Mouse (Mus musculus): ENCODE measurements at regions not wholly inside any gene's neighbourhood (a gene's known extent, or its start where the extent isn't known, plus 50 kb on each side); places are given as distances from the start of the nearest gene placed in this dataset.

DNA sequence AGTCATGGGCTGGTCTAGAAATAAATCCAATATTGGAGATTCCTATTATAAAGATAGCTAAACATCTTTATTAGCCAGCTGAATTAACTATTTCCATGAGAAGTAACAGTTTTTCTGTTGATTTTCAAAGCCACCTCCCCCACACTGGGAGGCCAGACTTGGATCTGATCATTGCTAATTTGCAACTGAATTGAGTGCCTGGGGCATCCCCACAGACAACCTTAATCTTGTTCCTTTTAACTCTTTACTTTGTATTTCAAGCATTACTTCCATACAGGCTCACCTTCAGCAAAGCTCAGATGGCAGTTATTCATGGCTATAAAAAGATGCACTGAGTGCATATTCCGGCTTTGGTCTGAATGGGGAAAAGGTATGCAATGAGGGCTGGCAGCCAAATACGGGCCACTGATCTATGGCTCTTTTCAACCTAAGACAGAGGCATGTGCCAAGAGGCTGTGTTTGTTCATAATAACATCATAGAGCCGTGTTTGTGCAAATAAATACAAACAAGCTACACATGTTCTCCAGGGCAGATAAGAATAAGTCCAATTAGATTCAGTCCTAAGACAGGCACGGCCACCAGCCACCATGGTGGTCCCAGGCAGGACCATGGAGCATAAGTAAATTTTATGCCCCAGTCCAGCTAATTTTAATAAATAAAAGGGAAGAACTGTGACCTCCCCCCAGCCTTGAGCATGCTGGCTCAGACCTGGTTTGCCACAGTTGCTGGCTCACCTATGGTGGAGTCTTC, 194.5 kb upstream of the Ttc29 start:
- peaks cover 8% of the 10 kb centered on the region; the same call in 1 of the 2 replicates for H3K4me1 ChIP-seq (replicated peaks)
- H3K4me3 ChIP-seq (replicated peaks): no peak overlapping the region
- peaks cover 5% of the 10 kb centered on the region; the same call in 1 of the 2 replicates for H3K9me3 ChIP-seq
- no peaks in the 10 kb centered on the region for H3K27me3 ChIP-seq
- no peak overlapping the region for H3K4me2 ChIP-seq
- no peak overlapping the region for H3K9ac ChIP-seq (replicated peaks)
- ATAC-seq (ENCODE audit: insufficient number of reproducible peaks, insufficient read depth, low FRiP score, low TSS enrichment, low read depth): no peak
- H3K36me3 ChIP-seq: no peaks in the 10 kb centered on the region
- WGBS: 77% methylated on average over 4 of the region's 4 CpGs
- H3K27ac ChIP-seq: no peak overlapping the region

DNA sequence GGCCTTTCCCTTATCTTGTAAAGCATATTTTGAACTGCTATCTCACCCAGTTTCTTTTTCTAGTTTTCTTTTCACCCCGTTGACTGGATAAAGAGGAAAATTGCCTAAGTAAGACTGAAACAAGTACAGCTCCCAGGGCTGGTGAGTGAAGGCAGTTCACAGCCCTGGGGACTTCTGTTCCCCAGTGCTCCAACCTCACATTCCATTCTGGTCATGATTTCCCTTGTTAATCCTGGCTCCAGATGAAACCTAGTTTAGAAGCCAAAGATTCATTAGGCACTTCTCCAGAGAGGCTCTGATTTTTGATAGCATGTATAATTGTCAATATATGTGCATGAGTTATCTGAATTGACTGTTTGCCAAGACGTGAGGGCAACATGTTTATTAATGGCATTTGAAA, 191.6 kb upstream of the Ttc29 start:
- no peaks in the 10 kb centered on the region for H3K9me3 ChIP-seq
- no peak overlapping the region for H3K4me2 ChIP-seq
- H3K27ac ChIP-seq: no peak overlapping the region
- no peak overlapping the region for H3K9ac ChIP-seq (replicated peaks)
- H3K4me1 ChIP-seq (replicated peaks): peaks cover 17% of the 10 kb centered on the region
- no peaks in the 10 kb centered on the region for H3K36me3 ChIP-seq
- ATAC-seq (ENCODE audit: insufficient number of reproducible peaks, insufficient read depth, low FRiP score, low TSS enrichment, low read depth): no peak
- no peaks in the 10 kb centered on the region for H3K27me3 ChIP-seq
- WGBS: 72% methylated on average over 2 of the region's 2 CpGs
- H3K4me3 ChIP-seq (replicated peaks): no peak overlapping the region

DNA sequence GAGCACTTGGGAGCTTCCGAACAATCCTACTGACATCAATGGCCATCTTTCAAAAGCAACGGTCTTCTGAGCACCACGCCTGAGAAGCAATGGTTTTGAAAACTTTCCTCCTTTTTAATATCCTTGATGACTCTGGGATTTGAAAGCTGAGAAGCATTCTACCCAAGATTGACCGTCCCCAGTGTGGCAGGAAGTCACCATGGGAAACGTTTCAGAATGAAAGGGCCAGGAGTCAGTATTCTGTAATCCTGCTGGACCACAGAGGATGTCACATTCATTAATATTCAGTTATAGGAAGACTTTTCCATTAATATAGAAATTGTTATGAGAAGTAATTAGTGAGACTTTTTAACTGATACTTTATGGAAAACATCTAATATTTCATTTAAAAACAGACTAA, 190.1 kb upstream of the Ttc29 start:
- H3K36me3 ChIP-seq: no peaks in the 10 kb centered on the region
- no peak for ATAC-seq (ENCODE audit: insufficient number of reproducible peaks, insufficient read depth, low FRiP score, low TSS enrichment, low read depth)
- no peak overlapping the region for H3K4me3 ChIP-seq (replicated peaks)
- H3K27me3 ChIP-seq: no peaks in the 10 kb centered on the region
- H3K9me3 ChIP-seq: no peaks in the 10 kb centered on the region
- H3K4me2 ChIP-seq: no peak overlapping the region
- no peak overlapping the region for H3K9ac ChIP-seq (replicated peaks)
- peak overlapping the region; percentile 64; the same call in 1 of the 2 replicates for H3K27ac ChIP-seq
- WGBS: 72% methylated on average over 5 of the region's 5 CpGs
- peaks cover 17% of the 10 kb centered on the region for H3K4me1 ChIP-seq (replicated peaks)

DNA sequence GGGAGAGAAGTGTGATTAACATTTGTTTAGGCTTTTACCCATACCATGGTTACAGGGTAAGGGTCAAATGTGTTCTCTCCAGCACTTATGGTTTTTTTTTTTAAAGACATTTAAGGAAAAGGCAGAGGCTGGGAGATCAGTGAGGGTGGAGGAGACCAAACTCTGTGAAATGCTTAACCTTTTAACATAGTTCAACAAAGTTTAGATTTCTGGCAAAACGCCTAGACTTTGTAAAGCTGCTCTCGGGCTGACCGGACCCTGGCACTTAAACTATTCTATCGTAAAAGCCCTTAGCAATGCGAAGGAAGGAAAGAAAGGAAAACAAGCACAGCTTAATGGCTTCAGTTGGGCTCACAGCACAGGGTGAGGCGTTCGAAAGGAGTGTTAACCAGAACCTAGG, 189.6 kb upstream of the Ttc29 start:
- H3K27ac ChIP-seq: peak overlapping the region; percentile 64
- WGBS: 8% methylated on average over 7 of the region's 7 CpGs
- peak overlapping the region; percentile 10 for H3K4me2 ChIP-seq
- no peaks in the 10 kb centered on the region for H3K27me3 ChIP-seq
- no peak overlapping the region for H3K9ac ChIP-seq (replicated peaks)
- peaks cover 17% of the 10 kb centered on the region for H3K4me1 ChIP-seq (replicated peaks)
- H3K4me3 ChIP-seq (replicated peaks): no peak overlapping the region
- no peaks in the 10 kb centered on the region for H3K9me3 ChIP-seq
- H3K36me3 ChIP-seq: no peaks in the 10 kb centered on the region
- peak; percentile 76; the same call in 1 of the 2 replicates for ATAC-seq (ENCODE audit: insufficient number of reproducible peaks, insufficient read depth, low FRiP score, low TSS enrichment, low read depth)

DNA sequence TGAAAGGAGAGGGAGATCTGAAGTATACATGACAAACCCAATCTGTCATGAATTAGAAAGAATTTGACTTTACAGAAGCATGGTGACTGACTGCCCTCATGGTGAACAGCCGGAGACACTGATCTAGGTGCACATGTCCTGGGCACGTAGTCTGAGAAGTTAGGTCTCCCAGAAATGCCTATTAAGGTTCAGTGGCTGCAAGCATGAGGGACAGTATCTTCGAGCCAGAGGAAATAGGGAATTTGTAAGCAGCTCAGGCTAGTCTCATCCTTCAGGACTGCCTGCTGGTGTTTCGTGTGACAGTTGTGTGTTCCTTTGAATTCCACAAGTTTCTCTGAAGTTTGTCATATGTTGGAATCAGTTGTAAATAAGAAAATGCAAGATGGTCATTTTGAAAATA, 189.2 kb upstream of the Ttc29 start:
- H3K9me3 ChIP-seq: no peaks in the 10 kb centered on the region
- 67% methylated on average over 4 of the region's 4 CpGs for WGBS
- H3K27ac ChIP-seq: peak overlapping the region; percentile 64
- H3K4me2 ChIP-seq: peak overlapping the region; percentile 10
- H3K36me3 ChIP-seq: no peaks in the 10 kb centered on the region
- no peaks in the 10 kb centered on the region for H3K27me3 ChIP-seq
- H3K9ac ChIP-seq (replicated peaks): no peak overlapping the region
- ATAC-seq (ENCODE audit: insufficient number of reproducible peaks, insufficient read depth, low FRiP score, low TSS enrichment, low read depth): no peak
- H3K4me3 ChIP-seq (replicated peaks): no peak overlapping the region
- peaks cover 17% of the 10 kb centered on the region for H3K4me1 ChIP-seq (replicated peaks)

DNA sequence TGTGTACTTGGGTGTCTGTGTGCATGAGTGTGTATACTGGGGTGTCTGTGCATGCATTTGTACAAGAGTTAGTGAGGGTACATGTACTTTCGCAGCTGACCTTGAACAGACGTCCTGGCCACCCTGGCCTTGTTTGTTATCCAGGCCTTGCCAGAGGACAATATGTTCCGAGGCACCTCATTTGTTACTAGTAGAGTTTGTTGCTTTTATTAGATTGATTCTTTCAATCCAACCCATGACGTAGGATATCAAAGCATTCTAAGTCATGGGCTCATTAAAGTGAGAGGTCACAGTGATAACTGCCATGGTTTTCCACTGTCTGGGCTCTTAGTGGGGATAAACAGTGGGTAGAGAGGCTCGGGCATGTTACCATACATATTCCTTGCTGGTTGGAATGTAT, 188.1 kb upstream of the Ttc29 start:
- no peaks in the 10 kb centered on the region for H3K36me3 ChIP-seq
- no peaks in the 10 kb centered on the region for H3K9me3 ChIP-seq
- H3K4me1 ChIP-seq (replicated peaks): peaks cover 17% of the 10 kb centered on the region
- no peak overlapping the region for H3K27ac ChIP-seq
- no peak overlapping the region for H3K4me3 ChIP-seq (replicated peaks)
- ATAC-seq (ENCODE audit: insufficient number of reproducible peaks, insufficient read depth, low FRiP score, low TSS enrichment, low read depth): no peak
- H3K9ac ChIP-seq (replicated peaks): no peak overlapping the region
- 80% methylated on average over 5 of the region's 5 CpGs for WGBS
- H3K4me2 ChIP-seq: no peak overlapping the region
- no peaks in the 10 kb centered on the region for H3K27me3 ChIP-seq

DNA sequence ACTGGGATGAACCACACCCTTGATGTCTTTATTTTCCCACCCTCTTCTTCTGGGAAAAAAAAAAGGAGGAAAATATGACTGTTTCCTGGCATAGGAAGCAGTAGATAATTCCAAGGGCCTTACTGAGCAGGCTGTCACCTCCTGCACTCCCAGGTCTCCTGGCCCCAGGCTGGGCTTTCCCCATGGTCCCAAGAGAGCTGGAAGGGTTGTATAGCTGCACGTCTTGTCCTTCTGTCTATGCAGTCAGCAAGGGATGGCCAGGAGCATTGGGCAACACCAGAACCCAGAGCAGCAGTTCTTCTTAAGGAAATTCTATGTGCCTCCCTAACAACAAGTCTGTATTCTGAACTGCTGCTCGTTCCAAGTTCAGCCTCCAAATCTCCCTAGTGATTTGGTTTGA, 185.7 kb upstream of the Ttc29 start:
- Histone ChIP-seq H3K4me1 (replicated peaks) (peaks cover 17% of the 10 kb centered on the region), H3K4me2 (no peak overlapping the region), H3K4me3 (replicated peaks) (no peak overlapping the region), H3K9me3 (no peaks in the 10 kb centered on the region), H3K36me3 (no peaks in the 10 kb centered on the region), H3K27ac (no peak overlapping the region), H3K27me3 (no peaks in the 10 kb centered on the region), H3K9ac (replicated peaks) (no peak overlapping the region)
- ATAC-seq (ENCODE audit: insufficient number of reproducible peaks, insufficient read depth, low FRiP score, low TSS enrichment, low read depth): no peak
- WGBS: 78% methylated on average over 2 of the region's 2 CpGs

DNA sequence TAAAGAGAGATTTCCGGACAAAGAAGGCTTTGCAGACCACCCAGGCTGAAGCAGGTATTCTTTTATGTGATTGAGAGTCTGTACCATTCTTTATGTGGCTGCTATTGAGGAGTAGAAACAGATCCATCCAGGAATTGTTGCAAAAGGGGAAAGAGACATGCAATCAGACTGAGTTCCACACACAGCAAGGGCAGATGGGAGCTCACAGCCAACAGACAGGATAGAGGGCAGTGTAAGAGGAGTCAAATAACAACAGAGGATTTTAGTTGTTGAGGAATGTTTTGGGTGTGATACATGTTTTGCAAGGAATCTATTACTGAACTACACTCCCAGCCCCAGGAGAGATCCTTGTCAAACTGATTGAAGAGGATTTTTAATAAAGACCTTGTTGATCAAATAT, 184.2 kb upstream of the Ttc29 start:
- Histone ChIP-seq H3K9ac (replicated peaks) (no peak overlapping the region), H3K9me3 (no peaks in the 10 kb centered on the region), H3K4me2 (no peak overlapping the region), H3K27ac (no peak overlapping the region), H3K4me3 (replicated peaks) (no peak overlapping the region), H3K27me3 (no peaks in the 10 kb centered on the region), H3K36me3 (no peaks in the 10 kb centered on the region), H3K4me1 (replicated peaks) (peaks cover 6% of the 10 kb centered on the region)
- no peak for ATAC-seq (ENCODE audit: insufficient number of reproducible peaks, insufficient read depth, low FRiP score, low TSS enrichment, low read depth)
- WGBS: 66% methylated on average over 1 of the region's 1 CpGs

DNA sequence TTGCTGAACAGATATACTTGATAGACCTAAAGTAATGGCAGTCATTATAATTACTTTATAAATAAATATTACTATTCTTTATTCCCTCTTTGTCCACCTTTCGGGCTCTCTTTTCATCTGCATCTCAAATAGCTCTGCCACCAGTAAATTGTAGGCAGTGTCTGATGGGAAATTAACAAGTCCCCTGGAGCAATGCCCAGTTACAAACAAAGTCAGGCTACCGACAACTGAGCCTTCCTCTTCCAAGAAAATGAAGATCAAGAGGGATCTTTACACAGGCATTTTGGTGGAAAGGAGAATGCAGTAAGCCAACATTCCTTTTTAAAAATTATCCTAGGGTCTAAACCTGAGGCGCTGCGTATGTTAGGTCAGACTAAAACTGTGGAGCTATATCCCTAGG, 181.3 kb upstream of the Ttc29 start:
- Histone ChIP-seq H3K27me3 (no peaks in the 10 kb centered on the region), H3K4me2 (no peak overlapping the region), H3K27ac (no peak overlapping the region), H3K9ac (replicated peaks) (no peak overlapping the region), H3K9me3 (no peaks in the 10 kb centered on the region), H3K4me3 (replicated peaks) (no peak overlapping the region), H3K4me1 (replicated peaks) (no peaks in the 10 kb centered on the region), H3K36me3 (no peaks in the 10 kb centered on the region)
- ATAC-seq (ENCODE audit: insufficient number of reproducible peaks, insufficient read depth, low FRiP score, low TSS enrichment, low read depth): no peak
- WGBS: 76% methylated on average over 4 of the region's 4 CpGs

DNA sequence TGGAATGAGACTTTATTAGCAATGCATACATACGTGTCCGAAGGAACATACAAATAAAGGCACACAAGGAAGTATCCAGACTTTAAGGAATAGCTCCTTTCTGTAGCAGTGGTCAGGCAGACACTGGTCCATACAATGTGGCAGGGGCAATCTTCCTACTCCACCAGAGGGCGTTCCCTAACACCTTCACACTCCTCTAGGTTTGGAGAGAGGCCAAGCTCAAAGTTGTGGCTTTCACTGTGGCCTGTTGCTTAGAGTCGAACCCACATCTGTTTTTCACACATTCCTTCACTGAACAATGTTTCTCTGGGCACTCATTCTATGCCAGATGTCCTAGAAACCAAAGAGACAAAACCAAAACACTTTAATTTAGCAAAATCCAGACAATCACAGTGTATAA, 178.4 kb upstream of the Ttc29 start:
- Histone ChIP-seq H3K27ac (no peak overlapping the region), H3K9me3 (no peaks in the 10 kb centered on the region), H3K27me3 (no peaks in the 10 kb centered on the region), H3K4me3 (replicated peaks) (no peak overlapping the region), H3K4me1 (replicated peaks) (no peaks in the 10 kb centered on the region), H3K4me2 (no peak overlapping the region), H3K9ac (replicated peaks) (no peak overlapping the region), H3K36me3 (no peaks in the 10 kb centered on the region)
- ATAC-seq (ENCODE audit: insufficient number of reproducible peaks, insufficient read depth, low FRiP score, low TSS enrichment, low read depth): no peak
- WGBS: 80% methylated on average over 4 of the region's 4 CpGs

DNA sequence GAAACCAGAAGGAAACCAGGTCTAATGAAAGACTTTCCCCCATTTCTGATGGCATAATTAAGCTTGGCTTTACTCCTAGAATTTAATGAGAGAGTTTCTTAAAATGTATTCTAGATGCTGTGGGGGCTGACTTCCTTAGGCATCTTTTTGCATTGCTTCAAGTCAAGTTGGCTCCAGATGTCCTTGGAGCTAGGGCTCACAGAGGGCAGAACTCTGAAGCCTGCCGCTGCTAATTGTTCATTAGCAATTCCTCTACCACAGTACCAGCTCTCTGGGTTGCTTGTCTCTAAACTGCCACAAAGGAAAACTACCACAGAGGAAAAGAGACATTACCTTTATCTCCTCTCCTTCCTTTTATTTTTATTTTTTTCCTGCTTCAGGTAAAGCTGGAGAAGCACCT, 175.9 kb upstream of the Ttc29 start:
- Histone ChIP-seq H3K27me3 (no peaks in the 10 kb centered on the region), H3K4me1 (replicated peaks) (no peaks in the 10 kb centered on the region), H3K9me3 (no peaks in the 10 kb centered on the region), H3K36me3 (no peaks in the 10 kb centered on the region), H3K27ac (no peak overlapping the region), H3K9ac (replicated peaks) (no peak overlapping the region), H3K4me3 (replicated peaks) (no peak overlapping the region), H3K4me2 (no peak overlapping the region)
- ATAC-seq (ENCODE audit: insufficient number of reproducible peaks, insufficient read depth, low FRiP score, low TSS enrichment, low read depth): no peak
- WGBS: 32% methylated on average over 1 of the region's 1 CpGs

DNA sequence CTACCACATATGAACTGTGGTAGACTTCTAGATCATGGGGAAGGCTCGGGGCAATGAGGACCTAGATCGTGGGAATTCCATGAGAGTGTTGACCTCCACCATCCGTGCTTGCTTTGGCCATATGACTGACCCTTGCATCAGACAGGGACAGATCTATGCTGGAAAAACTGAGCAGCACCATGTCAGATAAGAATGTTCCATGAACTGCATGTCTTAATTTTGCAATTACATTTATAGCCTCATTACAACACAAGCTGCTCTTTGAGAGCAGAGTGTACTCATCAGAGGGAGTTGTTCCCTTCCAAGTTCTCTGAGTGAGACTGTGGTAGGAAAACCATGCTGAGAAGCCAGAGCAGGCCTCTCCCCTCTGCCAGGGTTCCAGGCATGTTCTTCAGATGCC, 166.4 kb upstream of the Ttc29 start:
- Histone ChIP-seq H3K4me1 (replicated peaks) (no peaks in the 10 kb centered on the region), H3K36me3 (no peaks in the 10 kb centered on the region), H3K27ac (no peak overlapping the region), H3K27me3 (no peaks in the 10 kb centered on the region), H3K9ac (replicated peaks) (no peak overlapping the region), H3K4me3 (replicated peaks) (no peak overlapping the region), H3K9me3 (no peaks in the 10 kb centered on the region), H3K4me2 (no peak overlapping the region)
- WGBS: 89% methylated on average over 3 of the region's 3 CpGs
- no peak for ATAC-seq (ENCODE audit: insufficient number of reproducible peaks, insufficient read depth, low FRiP score, low TSS enrichment, low read depth)
